Mouse (Mus musculus) layer of hippocampus, adult 2 months (tissue): Measurements from ENCODE around the gene Clptm1l. TPM values are rescaled to one million over a fixed set of nuclear protein-coding genes. Genes with fewer than 3 reads are reported as not detected.
A peak's percentile ranks its signal among the peaks of the same experiment; 100 is the strongest.

Experiments
- DNase-seq, 2 experiments: peaks; one replicate each; pipeline ENCODE4 v3.0.0; 2022; ENCODE audit warnings: low spot score in 2 of 2
- H3K27ac ChIP-seq: fragments of 200-600 bp; 2 replicates; pipeline ENCODE4 v1.8.1; 2022
- H3K4me3 ChIP-seq: fragments of 200-600 bp; 2 replicates; pipeline ENCODE4 v1.8.1; 2022; ENCODE audit warnings: mild to moderate bottlenecking
- CTCF ChIP-seq: fragments of 200-600 bp; conservative IDR thresholded peaks from 2 replicates; pipeline ENCODE4 v1.8.1; 2022; ENCODE audit warnings: antibody characterized with exemption, mild to moderate bottlenecking, moderate library complexity
- long read RNA-seq, 2 experiments: library from polyadenylated mRNA; stranded (forward); transcript quantifications; one replicate each; pipeline ENCODE4 v2.0.0; 2021; ENCODE audit warnings: borderline mapping rate in 2 of 2
- total RNA-seq, 2 experiments: library from RNA; stranded (reverse); gene quantifications; 2 replicates each; pipeline ENCODE4 v1.2.3; 2021

Clptm1l gene
- 100 to 1,000 TPM; 124 to 131 TPM for total RNA-seq
- long read RNA-seq, experiment 1, transcript Clptm1l-201 (17 exons, 2,340 nt): major isoform, 68 of 79 reads
- long read RNA-seq, experiment 1, partial matches to known transcripts: 8 of 79 reads
- long read RNA-seq, experiment 1, other reads (novel, unspliced or antisense): 3 of 79 reads
- long read RNA-seq, experiment 2, transcript Clptm1l-201 (17 exons, 2,340 nt): major isoform, 96 of 110 reads
- long read RNA-seq, experiment 2, partial matches to known transcripts: 8 of 110 reads
- long read RNA-seq, experiment 2, other reads (novel, unspliced or antisense): 6 of 110 reads

DNA sequence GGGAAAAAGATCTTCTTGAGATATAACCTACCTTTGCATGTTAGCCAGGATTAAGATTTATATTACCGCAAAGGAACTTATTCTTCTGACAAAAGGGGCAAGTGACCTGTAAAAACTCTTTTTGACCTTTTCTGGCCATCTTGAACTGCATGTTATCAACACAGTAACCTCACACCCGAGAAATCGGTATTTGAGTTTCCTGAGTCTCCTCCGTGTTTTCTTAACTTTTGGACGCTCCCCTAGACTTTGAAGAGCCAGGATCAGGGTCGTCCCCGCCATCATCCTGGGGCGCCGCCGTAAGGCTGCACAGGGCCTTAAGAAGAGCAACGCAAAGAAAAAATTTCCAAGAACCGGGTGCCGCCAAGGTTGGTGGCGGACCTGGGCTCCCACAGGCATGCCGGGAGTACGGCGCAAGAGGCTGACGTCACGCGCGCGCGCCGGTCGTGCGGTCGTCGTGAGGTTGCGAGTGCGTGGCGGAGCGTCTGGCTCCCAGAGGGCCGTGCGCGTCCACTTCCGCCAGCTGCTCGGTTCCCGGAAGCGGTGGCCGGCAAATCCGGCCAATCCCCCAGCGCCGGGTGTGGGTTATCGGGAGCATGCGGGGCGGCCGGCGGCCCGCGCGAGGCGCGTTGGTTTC lies at the start of gene Clptm1l:
Gene Clptm1l (plus strand): TSS at position 485 of the 634 bp plus-strand sequence.
- peak within 1 kb of the TSS; percentile 93 for H3K4me3 ChIP-seq
- H3K27ac ChIP-seq: peak within 1 kb of the TSS; percentile 89
- no peak for TF ChIP-seq CTCF
- peak; percentile 97 to 100 for DNase-seq

DNA sequence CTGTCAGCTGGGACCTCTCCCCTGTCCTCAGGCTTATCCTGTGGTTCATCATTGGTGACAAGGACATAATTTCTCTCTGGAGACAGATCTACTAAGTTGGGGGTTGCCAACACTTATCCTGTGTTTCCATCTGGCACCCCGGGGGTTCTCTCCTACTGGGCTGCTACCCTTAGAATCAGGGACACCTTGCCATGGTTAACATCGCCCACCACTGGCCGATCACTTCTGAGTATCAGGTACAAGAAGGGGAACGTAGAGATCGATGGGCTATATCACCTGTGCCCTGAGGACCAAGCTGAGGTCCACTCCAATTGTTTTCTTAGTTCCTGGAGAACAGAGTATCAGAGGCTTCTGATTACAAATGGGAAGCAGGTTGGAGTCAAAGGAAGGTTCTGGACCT lies 39.6 kb upstream of the Clptm1l start:
- no peak for DNase-seq
- no peak overlapping the region for H3K27ac ChIP-seq
- no peak overlapping the region for H3K4me3 ChIP-seq
- no peak for TF ChIP-seq CTCF

DNA sequence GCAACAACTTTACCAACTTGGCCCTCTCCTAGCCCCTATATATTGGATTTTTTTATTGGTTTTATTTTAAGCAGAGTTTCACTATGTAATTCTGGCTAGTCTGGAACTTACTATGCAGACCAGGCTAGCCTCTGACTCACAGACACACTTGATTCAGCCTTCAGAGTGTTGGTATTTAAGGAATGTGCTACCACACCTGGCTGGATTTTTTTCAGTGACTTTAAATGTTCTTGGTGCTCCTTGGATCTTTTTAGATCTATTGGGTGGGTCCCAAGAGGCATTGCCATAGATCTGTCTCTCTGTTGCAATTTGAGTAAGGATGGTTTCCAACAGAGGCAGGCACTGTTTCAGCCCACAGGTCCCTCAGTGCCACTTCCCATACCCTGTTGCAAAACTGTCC lies 28.8 kb upstream of the Clptm1l start:
- DNase-seq: no peak
- Histone ChIP-seq H3K27ac (no peak overlapping the region), H3K4me3 (no peak overlapping the region)
- TF ChIP-seq CTCF: no peak

DNA sequence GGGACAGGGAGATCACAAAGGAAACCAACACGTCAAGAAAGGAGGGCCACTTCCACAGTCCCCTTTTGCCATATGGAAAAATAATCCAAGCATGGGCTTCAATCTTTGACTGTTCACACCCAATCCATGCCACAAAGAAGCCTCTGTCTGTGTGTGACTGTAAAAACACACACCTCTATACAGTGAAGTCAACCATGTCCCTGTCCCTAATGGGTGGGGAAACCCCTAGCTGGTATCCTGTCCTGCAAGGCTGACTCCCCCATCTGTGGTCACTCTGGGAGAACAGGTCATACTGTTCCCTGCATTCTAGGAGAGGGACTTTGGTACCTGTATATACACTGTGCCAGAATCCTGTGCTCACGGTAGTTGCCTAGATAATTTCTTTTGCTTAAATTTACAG lies 26.5 kb upstream of the Clptm1l start:
- Histone ChIP-seq H3K4me3 (no peak overlapping the region), H3K27ac (no peak overlapping the region)
- TF ChIP-seq CTCF: no peak
- DNase-seq: no peak

DNA sequence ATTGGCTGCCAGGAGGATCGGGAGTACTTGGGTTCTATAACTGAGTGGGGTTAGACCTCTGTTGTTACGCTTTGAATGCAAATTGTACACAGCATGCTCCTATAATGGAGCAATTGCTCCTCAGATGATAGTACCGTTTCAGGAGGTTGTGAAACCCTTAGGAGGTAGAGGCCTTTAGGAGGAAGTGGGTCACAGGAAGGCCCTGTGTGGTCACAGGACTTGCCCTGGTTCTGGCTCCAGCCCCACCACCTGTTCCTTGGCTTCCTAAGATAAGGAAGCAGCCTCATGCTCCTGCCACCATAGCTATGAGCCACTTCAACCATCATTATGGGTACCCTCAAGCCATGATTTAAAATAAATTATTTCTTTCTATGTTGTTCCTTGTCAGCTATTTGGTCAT lies 12.3 kb upstream of the Clptm1l start:
- no peak for TF ChIP-seq CTCF
- DNase-seq: no peak
- H3K4me3 ChIP-seq: no peak overlapping the region
- H3K27ac ChIP-seq: no peak overlapping the region

DNA sequence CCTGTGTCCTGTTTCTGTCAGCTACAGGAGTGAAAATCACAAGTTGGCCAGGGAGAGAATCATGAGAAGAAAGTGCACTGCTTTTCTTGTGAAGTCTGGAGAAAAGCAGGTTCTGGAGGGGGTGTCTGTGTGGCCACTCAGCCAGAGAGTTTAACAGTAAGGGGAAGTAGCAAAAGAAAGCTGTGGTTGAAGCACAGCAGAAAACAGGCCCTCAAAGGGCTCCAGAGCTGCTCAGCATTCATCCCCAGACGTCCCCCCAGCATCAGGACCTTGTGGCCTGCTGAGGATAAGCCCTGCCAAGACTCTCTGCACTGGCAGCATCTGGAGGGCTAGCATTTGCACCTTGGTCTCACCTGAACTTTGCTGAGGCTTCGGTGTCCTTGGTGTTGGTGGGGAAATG lies 11.3 kb upstream of the Clptm1l start:
- DNase-seq: no peak
- H3K27ac ChIP-seq: no peak overlapping the region
- H3K4me3 ChIP-seq: no peak overlapping the region
- TF ChIP-seq CTCF: no peak

DNA sequence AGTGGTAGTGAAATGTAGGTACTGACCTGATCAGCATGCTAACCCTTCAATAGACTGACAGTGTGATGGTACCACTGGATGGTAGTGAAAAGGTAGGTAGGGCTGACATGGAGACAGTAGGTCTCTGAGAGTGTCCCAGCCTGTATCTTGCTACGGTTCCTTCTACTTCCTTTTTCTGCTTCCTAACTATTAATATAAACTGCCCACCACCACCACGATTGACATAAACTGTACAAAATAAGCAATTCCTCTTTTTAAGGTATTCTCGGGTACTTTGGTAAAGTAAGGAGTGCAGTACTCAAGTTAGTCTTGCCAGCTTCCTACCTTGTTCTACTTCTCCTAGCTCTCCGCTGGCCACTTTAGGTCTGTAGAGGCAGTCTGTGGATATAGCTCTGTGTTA lies 7.5 kb upstream of the Clptm1l start:
- no peak for TF ChIP-seq CTCF
- Histone ChIP-seq H3K27ac (no peak overlapping the region), H3K4me3 (no peak overlapping the region)
- no peak for DNase-seq

DNA sequence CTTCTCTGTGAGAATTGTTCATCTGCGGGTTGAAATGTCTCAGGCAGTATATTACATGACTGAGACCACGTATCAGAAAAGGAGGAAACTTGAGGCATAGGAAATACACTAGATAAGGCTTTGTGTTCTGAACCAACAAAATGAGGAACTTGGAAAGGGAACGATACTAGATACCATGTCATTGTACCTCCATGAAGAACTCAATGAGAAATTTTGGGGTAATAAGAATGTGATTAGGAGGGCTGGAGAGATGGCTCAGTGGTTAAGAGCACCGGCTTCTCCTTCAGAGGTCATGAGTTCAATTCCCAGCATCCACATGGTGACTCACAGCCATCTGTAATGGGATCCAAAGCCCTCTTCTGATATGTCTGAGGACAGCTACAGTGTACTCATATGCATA lies 3.6 kb upstream of the Clptm1l start:
- DNase-seq: no peak
- no peak for TF ChIP-seq CTCF
- no peak overlapping the region for H3K27ac ChIP-seq
- no peak overlapping the region for H3K4me3 ChIP-seq

DNA sequence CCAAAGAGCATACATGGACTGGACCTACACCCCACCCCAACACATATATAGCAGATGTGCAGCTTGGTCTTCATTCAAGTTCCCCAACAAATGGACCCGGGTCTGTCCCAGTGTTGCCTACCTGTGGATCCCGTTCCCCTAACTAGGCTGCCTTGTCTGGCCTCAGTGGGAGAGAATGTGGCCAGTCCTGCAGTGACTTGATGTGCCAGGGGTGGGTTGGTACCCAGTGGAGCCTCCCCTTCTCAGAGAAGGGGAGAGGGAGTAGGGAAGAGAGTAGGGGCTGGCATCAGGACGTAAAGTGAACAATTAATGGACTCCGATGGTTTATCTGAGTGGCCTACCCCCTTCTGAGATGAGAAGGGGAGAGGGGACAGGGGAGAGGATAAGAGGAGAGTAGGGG lies 760 bp upstream of the Clptm1l start:
- H3K4me3 ChIP-seq: peak overlapping the region; percentile 93
- H3K27ac ChIP-seq: peak overlapping the region; percentile 89
- no peak for TF ChIP-seq CTCF

DNA sequence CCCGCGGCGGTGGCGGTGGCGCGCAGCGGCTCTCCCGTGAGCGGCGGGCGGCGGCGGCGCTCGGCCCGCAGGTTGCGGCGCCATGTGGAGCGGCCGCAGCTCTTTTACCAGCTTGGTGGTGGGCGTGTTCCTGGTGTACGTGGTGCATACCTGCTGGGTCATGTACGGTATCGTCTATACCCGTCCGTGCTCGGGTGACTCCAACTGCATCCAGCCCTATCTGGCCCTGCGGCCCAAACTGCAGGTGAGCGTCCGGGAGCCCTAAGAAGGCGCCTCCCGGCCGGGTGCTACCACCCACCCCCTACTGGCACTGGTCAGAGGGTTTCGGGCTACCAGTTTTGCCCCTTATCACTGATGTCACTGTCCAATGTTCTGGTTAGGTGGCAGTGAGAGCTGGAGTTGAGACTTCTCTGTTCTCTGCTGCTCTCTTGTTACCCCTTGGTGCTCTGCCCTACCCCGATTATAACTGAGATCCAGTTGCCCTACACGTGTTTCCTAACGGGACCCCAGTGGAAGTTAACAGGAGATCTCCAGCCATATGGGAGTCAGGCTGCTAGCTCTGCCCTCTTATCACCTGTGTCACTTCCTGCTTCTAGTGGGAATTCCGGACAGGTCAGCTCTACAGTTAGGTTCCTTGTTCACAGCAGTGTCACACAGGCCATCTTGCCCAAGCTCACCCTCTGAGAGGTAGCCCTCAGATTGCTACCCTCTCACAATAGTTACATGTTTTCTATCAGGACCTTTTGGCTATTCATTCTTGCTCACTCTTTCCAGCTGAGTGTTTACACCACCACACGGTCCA lies 551 bp downstream of the Clptm1l start:
- Histone ChIP-seq H3K4me3 (peak overlapping the region; percentile 93), H3K27ac (peak overlapping the region; percentile 89)
- DNase-seq: no peak
- TF ChIP-seq CTCF: no peak

More for the DNA sequence above, 760 bp upstream of the Clptm1l start:
- no peak for DNase-seq

DNA sequence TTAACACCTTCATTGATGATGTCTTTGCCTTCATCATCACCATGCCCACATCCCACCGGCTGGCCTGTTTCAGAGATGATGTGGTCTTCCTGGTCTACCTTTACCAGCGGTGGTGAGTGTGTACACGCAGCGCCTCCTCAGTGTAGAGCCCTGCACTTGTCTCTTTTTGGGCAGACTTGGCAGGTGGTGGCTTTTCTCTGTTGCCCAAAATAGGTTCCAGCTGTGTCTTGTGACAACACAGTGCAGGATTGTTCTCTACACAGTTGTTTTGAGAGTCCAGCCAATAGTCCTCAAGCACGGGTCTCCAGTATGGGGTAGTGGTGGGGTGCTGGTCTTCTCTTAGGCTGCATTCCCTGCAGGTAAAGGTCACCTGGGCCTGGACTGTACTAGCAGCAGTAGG lies 14.6 kb downstream of the Clptm1l start:
- no peak overlapping the region for H3K4me3 ChIP-seq
- 0 out of 2 replicates have a peak overlapping the region, but pooled peaks have one; percentile 28 for H3K27ac ChIP-seq
- no peak for TF ChIP-seq CTCF
- no peak for DNase-seq

DNA sequence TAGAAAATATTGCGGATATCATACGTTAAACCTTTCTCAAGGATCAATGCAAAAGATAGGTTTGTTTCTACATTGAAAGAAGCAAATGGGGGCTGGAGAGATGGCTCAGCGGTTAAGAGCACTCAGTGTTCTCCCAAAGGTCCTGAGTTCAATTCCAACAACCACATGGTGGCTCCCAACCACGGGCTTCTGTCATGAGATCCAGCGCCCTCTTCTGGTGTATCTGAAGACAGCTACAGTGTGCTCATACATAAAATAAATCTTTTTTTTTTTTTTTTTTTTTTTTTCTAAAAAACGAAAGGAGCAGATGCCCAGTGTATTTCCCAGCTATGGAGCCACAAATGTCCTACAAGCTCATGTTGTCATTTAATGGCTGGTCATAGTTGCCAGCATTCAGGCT lies 16.8 kb downstream of the Clptm1l start:
- DNase-seq: no peak
- TF ChIP-seq CTCF: peak; percentile 68
- H3K4me3 ChIP-seq: no peak overlapping the region
- H3K27ac ChIP-seq: no peak overlapping the region

DNA sequence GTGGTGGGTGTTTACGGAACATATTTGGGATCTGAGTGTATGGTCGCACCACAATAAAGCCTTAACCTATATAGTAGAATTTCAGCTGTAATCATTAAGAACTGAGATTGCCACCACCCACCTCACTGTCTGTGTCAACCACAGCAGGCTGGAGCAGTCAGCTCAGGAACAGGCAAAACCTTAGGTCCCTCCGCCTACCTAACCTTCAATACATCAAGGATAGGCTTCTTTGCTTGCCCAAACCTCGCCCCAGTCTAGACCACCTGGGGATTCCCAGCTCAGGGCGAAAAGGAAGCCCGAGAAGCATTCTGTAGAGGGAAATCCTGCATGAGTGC lies 22.6 kb downstream of the Clptm1l start:
- H3K4me3 ChIP-seq: peak overlapping the region; percentile 69
- TF ChIP-seq CTCF: no peak; the same call in 1 of the 2 replicates
- DNase-seq: no peak
- peak overlapping the region; percentile 36; the same call in 1 of the 2 replicates for H3K27ac ChIP-seq
